ENCODE assay signal across 19 mouse cellular contexts in genomic region chr11:114352146-114352795, GRCm38 (mm10).
DNase-seq lines count a peak whose midpoint lies in the region; ATAC-seq lines count a peak whose summit lies in the region.
"Had no signal": no experiment of that assay in that cellular context is flagged by ENCODE, and none has a peak within 500 bp of the region (broad histone marks: within the 10 kb centered on the region; RNA-seq: fewer than 3 reads in every experiment).

No protein-coding gene starts in this region.

- ATAC-seq in heart, embryonic 12.5 days (ENCODE audit: insufficient number of reproducible peaks, low FRiP score) = no peak
- ATAC-seq in heart, embryonic 15.5 days (replicated peaks; ENCODE audit: insufficient number of reproducible peaks, insufficient read depth, low FRiP score, low read depth) = 0 out of 2 replicates have a peak, but pooled peaks have one; percentile 27
- ATAC-seq: hindbrain, postnatal 0 days had no signal

- no peaks in the 10 kb centered on the region for H3K36me3 ChIP-seq in heart, embryonic 12.5 days
- no peaks in the 10 kb centered on the region for H3K36me3 ChIP-seq in heart, embryonic 15.5 days
- H3K36me3 ChIP-seq: embryonic facial prominence, embryonic 15.5 days; heart, embryonic 13.5 days; limb, embryonic 15.5 days; lung, embryonic 15.5 days; midbrain, embryonic 12.5 days had no signal

- peak; percentile 10 to 11 for DNase-seq in heart, adult 18-20 months
- DNase-seq in Muller cell, postnatal 12 days (ENCODE audit: inconsistent ontology term) = peak; percentile 94
- peak; percentile 8 for DNase-seq in lung, postnatal 14 days
- no peak for DNase-seq in adipocyte (ENCODE audit: low spot score)
- DNase-seq in layer of hippocampus, adult 9-10 months (ENCODE audit: low spot score) = no peak
- DNase-seq: cerebellum, postnatal 10 days; gastrocnemius, postnatal 10 days; kidney, adult 18-20 months; kidney, postnatal 36 days; right cerebral cortex, postnatal 4 days; thymus, postnatal 36 days had no signal

- H3K9me3 ChIP-seq in heart, embryonic 12.5 days (replicated peaks) = no peaks in the 10 kb centered on the region
- H3K9me3 ChIP-seq in heart, embryonic 15.5 days (replicated peaks) = no peaks in the 10 kb centered on the region
- H3K9me3 ChIP-seq: embryonic facial prominence, embryonic 15.5 days; heart, embryonic 13.5 days; limb, embryonic 15.5 days; lung, embryonic 15.5 days; midbrain, embryonic 12.5 days had no signal

- H3K4me2 ChIP-seq in heart, embryonic 12.5 days = no peak overlapping the region
- no peak overlapping the region for H3K4me2 ChIP-seq in heart, embryonic 15.5 days
- H3K4me2 ChIP-seq: embryonic facial prominence, embryonic 15.5 days; heart, embryonic 13.5 days; limb, embryonic 15.5 days; lung, embryonic 15.5 days; midbrain, embryonic 12.5 days had no signal

- no peak overlapping the region for H3K9ac ChIP-seq in heart, embryonic 12.5 days
- H3K9ac ChIP-seq in heart, embryonic 15.5 days = no peak overlapping the region
- H3K9ac ChIP-seq: embryonic facial prominence, embryonic 15.5 days; heart, embryonic 13.5 days; limb, embryonic 15.5 days; lung, embryonic 15.5 days; midbrain, embryonic 12.5 days had no signal

- WGBS in heart, embryonic 12.5 days = 44% methylated on average over 4 of the region's 4 CpGs
- WGBS in heart, embryonic 15.5 days = 51% methylated on average over 4 of the region's 4 CpGs

- H3K27ac ChIP-seq in heart, embryonic 12.5 days (ENCODE audit: poor library complexity, severe bottlenecking) = no peak overlapping the region
- H3K27ac ChIP-seq in heart, embryonic 15.5 days = 0 out of 2 replicates have a peak overlapping the region, but pooled peaks have one; percentile 0
- H3K27ac ChIP-seq: embryonic facial prominence, embryonic 15.5 days; heart, embryonic 13.5 days; hindbrain, postnatal 0 days; limb, embryonic 15.5 days; lung, embryonic 15.5 days; midbrain, embryonic 12.5 days had no signal

- 0 out of 2 replicates have a peak, but pooled peaks cover 5% of the 10 kb centered on the region for H3K4me1 ChIP-seq in heart, embryonic 12.5 days (replicated peaks)
- H3K4me1 ChIP-seq in heart, embryonic 15.5 days (replicated peaks) = no peaks in the 10 kb centered on the region
- H3K4me1 ChIP-seq: embryonic facial prominence, embryonic 15.5 days; limb, embryonic 15.5 days; lung, embryonic 15.5 days had no signal

- H3K4me3 ChIP-seq in heart, embryonic 12.5 days = no peak overlapping the region
- no peak overlapping the region for H3K4me3 ChIP-seq in heart, embryonic 15.5 days
- H3K4me3 ChIP-seq: embryonic facial prominence, embryonic 15.5 days; heart, embryonic 13.5 days; limb, embryonic 15.5 days; lung, embryonic 15.5 days; midbrain, embryonic 12.5 days had no signal

- no peaks in the 10 kb centered on the region for H3K27me3 ChIP-seq in heart, embryonic 12.5 days (replicated peaks)
- no peaks in the 10 kb centered on the region for H3K27me3 ChIP-seq in heart, embryonic 15.5 days
- H3K27me3 ChIP-seq: embryonic facial prominence, embryonic 15.5 days; heart, embryonic 13.5 days; limb, embryonic 15.5 days; lung, embryonic 15.5 days; midbrain, embryonic 12.5 days had no signal

Comparison
In these comparisons a context has a peak if more than half of its experiments do, and no peak if none do; other contexts are left out.
1. DNase-seq: peak in heart, adult 18-20 months (2 of 2), Muller cell, postnatal 12 days (single experiment) and lung, postnatal 14 days (single experiment); none in adipocyte (single experiment) and layer of hippocampus, adult 9-10 months (single experiment).